Comparison of ENCODE assay signal across 9 mouse cellular contexts in the genomic region with DNA sequence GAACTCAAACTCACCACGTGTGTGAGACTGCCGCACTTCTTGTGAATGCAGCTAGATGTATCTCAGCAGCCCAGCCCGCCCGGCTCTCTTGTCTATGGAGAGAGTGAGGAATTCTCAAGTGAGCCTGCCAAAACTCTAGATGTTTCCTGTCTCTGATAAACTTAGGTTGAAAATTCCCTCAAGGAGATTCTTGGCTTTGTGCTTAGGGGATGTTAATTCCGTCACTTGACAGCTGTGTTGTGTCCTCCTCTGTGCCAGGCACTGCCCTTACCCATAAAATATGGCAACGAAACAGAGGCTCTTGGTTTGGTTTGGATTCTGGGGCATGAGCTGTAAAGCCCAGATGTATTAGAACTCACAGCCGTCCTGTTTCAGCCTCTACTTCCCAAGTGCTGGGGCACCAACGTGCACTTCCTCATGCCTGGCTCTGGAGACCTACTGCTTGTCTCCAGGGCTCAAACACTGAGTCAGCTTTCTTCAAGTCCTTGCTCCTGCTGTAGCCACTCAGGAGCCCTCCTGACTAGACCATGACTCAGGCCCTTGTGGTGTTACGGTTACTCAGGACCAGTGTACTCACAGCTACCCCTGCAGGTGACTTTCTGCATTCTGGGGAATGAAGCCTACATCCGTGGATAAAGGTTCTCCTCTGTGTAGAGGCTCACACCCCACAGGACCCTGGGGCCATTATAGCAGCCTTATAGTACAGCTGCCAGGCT. TPM values are rescaled to one million over a fixed set of nuclear protein-coding genes. Genes with fewer than 3 reads are reported as not detected.
DNase-seq lines count a peak whose midpoint lies in the region; ATAC-seq lines count a peak whose summit lies in the region.
"Had no signal": no experiment of that assay in that cellular context is flagged by ENCODE, and none has a peak within 500 bp of the region (broad histone marks: within the 10 kb centered on the region; RNA-seq: fewer than 3 reads in every experiment).

No protein-coding gene starts in this region.

- no peaks in the 10 kb centered on the region for H3K9me3 ChIP-seq in neural tube, embryonic 13.5 days
- H3K9me3 ChIP-seq in stomach, embryonic 15.5 days = no peaks in the 10 kb centered on the region

- no peak for DNase-seq in neural tube, embryonic 10.5 days (ENCODE audit: extremely low spot score, low spot score)
- peak; percentile 56 to 63 for DNase-seq in adrenal gland, postnatal 36 days
- no peak for DNase-seq in natural killer cell, adult 2 months (ENCODE audit: low spot score in 2 of 2)
- no peak for DNase-seq in B cell, adult 2 months

- WGBS in neural tube, embryonic 13.5 days = 83% methylated on average over 10 of the region's 10 CpGs
- 53% methylated on average over 10 of the region's 10 CpGs for WGBS in stomach, embryonic 15.5 days

- no peak overlapping the region for H3K27ac ChIP-seq in neural tube, embryonic 13.5 days (replicated peaks)
- no peak overlapping the region for H3K27ac ChIP-seq in stomach, embryonic 15.5 days

- no peak overlapping the region for H3K9ac ChIP-seq in neural tube, embryonic 13.5 days
- H3K9ac ChIP-seq in stomach, embryonic 15.5 days = no peak overlapping the region

- no peak overlapping the region for H3K4me3 ChIP-seq in neural tube, embryonic 13.5 days
- H3K4me3 ChIP-seq in stomach, embryonic 15.5 days (replicated peaks) = no peak overlapping the region
- H3K4me3 ChIP-seq: erythroblast, embryonic 14.5 days had no signal

- peaks cover 22% of the 10 kb centered on the region for H3K36me3 ChIP-seq in neural tube, embryonic 13.5 days
- no peaks in the 10 kb centered on the region for H3K36me3 ChIP-seq in stomach, embryonic 15.5 days

- H3K4me2 ChIP-seq in neural tube, embryonic 13.5 days = no peak overlapping the region
- H3K4me2 ChIP-seq in stomach, embryonic 15.5 days = no peak overlapping the region

- ATAC-seq in neural tube, embryonic 13.5 days (ENCODE audit: low read depth) = peak; percentile 21; the same call in 1 of the 2 replicates
- ATAC-seq in hematopoietic stem cell, adult 5-6 weeks (replicated peaks in 1 of 2; ENCODE audit: insufficient read depth in 1 of 2, low FRiP score in 2 of 2, low TSS enrichment in 1 of 2, low read depth in 1 of 2, poor library complexity in 2 of 2, severe bottlenecking in 2 of 2) = peak; percentile 91 to 92
- ATAC-seq in stomach, embryonic 15.5 days (ENCODE audit: insufficient read depth, low FRiP score, low read depth) = peak; percentile 65; the same call in 1 of the 2 replicates

- peaks cover 3% of the 10 kb centered on the region for H3K4me1 ChIP-seq in neural tube, embryonic 13.5 days (replicated peaks)
- H3K4me1 ChIP-seq in stomach, embryonic 15.5 days = peaks cover 5% of the 10 kb centered on the region; the same call in 1 of the 2 replicates

- H3K27me3 ChIP-seq in neural tube, embryonic 13.5 days = no peaks in the 10 kb centered on the region
- no peaks in the 10 kb centered on the region for H3K27me3 ChIP-seq in stomach, embryonic 15.5 days (replicated peaks)

RNA-seq across cellular contexts. Expression of a gene that starts 15.1 kb away (rescaled TPM):
- polyA plus RNA-seq in neural tube, embryonic 13.5 days (2015; fragmentation: Nextera tagmentation; extraction: Ambion mirVana) = 11.5 and 13.9 TPM in 2 replicates
- under 1 TPM; 0.20 to 0.70 TPM for total RNA-seq in adrenal gland, postnatal 36 days (2021)
- not detected in 2 replicates for total RNA-seq in hematopoietic stem cell, adult 5-6 weeks (2017)
- polyA plus RNA-seq in stomach, embryonic 15.5 days (2015; fragmentation: Nextera tagmentation; extraction: Ambion mirVana) = 40.6 and 47.4 TPM in 2 replicates
- polyA plus RNA-seq: erythroblast, embryonic 14.5 days had no signal

RNA-seq across cellular contexts. Expression of a gene that starts 25.8 kb away (rescaled TPM):
- polyA plus RNA-seq in neural tube, embryonic 13.5 days (2015; fragmentation: Nextera tagmentation; extraction: Ambion mirVana) = not detected in 2 replicates
- total RNA-seq in adrenal gland, postnatal 36 days (2021) = under 1 TPM in 1 of 2 experiments, not detected in 1; 0.13 TPM
- total RNA-seq in hematopoietic stem cell, adult 5-6 weeks (2017) = not detected in 2 replicates
- not detected in 2 replicates for polyA plus RNA-seq in stomach, embryonic 15.5 days (2015; fragmentation: Nextera tagmentation; extraction: Ambion mirVana)
- total RNA-seq: neutrophil, adult 5-6 weeks had no signal
- polyA plus RNA-seq: erythroblast, embryonic 14.5 days had no signal

RNA-seq across cellular contexts. Expression of a gene that starts 25.8 kb away (rescaled TPM):
- polyA plus RNA-seq in neural tube, embryonic 13.5 days (2015; fragmentation: Nextera tagmentation; extraction: Ambion mirVana) = 128 and 129 TPM in 2 replicates
- 100 to 1,000 TPM in 1 of 2 experiments, 10 to 100 TPM in 1; 90.8 to 126 TPM for total RNA-seq in adrenal gland, postnatal 36 days (2021)
- 7.6 and 24.3 TPM in 2 replicates for total RNA-seq in hematopoietic stem cell, adult 5-6 weeks (2017)
- 73.8 and 82.2 TPM in 2 replicates for polyA plus RNA-seq in stomach, embryonic 15.5 days (2015; fragmentation: Nextera tagmentation; extraction: Ambion mirVana)

Comparison
In these comparisons a context has a peak if more than half of its experiments do, and no peak if none do; other contexts are left out.
1. ATAC-seq: peak in every context shown above with its lines; median percentile 92 in hematopoietic stem cell, adult 5-6 weeks; 65 in stomach, embryonic 15.5 days; 21 in neural tube, embryonic 13.5 days.
2. DNase-seq: peak in adrenal gland, postnatal 36 days (2 of 2); none in neural tube, embryonic 10.5 days (single experiment), natural killer cell, adult 2 months (0 of 2) and B cell, adult 2 months (0 of 2).